Mouse (Mus musculus): ENCODE data around the gene Ndc1. TPM values are rescaled to one million over a fixed set of nuclear protein-coding genes. Genes with fewer than 3 reads are reported as not detected.
A peak's percentile ranks its signal among the peaks of the same experiment; 100 is the strongest.
"Not testable (repeated sequence)": the region's sequence is repeated elsewhere in the genome, so short reads cannot be mapped to it uniquely, and the experiment has no call there.

Ndc1 gene
- polyA plus RNA-seq, 1 experiment from 2014 or later, result 38.8 TPM

GRCm38 (mm10) chr4:107348529-107349310 is 18.9 kb upstream of the Ndc1 start:
- Histone ChIP-seq H3K27ac (no peak overlapping the region), H3K4me3 (no peak overlapping the region), H3K4me1 (0 out of 2 replicates have a peak, but pooled peaks cover 7% of the 10 kb centered on the region), H3K27me3 (no peaks in the 10 kb centered on the region), H3K9me3 (no peaks in the 10 kb centered on the region), H3K36me3 (peaks cover 8% of the 10 kb centered on the region; the same call in 1 of the 2 replicates), H3K4me2 (replicated peaks) (no peak overlapping the region), H3K9ac (no peak overlapping the region)
- peak; percentile 50; the same call in 1 of the 2 replicates for ATAC-seq (ENCODE audit: insufficient number of reproducible peaks, insufficient read depth, low FRiP score, low TSS enrichment)
- WGBS, result 66% methylated on average over 20 of the region's 20 CpGs

GRCm38 (mm10) chr4:107349311-107350008 is 18.1 kb upstream of the Ndc1 start:
- H3K9me3 ChIP-seq, result no peaks in the 10 kb centered on the region
- 0 out of 2 replicates have a peak, but pooled peaks cover 9% of the 10 kb centered on the region for H3K4me1 ChIP-seq
- H3K4me2 ChIP-seq (replicated peaks), result no peak overlapping the region
- H3K27ac ChIP-seq, result no peak overlapping the region
- no peak overlapping the region for H3K9ac ChIP-seq
- no peak for ATAC-seq (ENCODE audit: insufficient number of reproducible peaks, insufficient read depth, low FRiP score, low TSS enrichment)
- H3K4me3 ChIP-seq, result no peak overlapping the region
- no peaks in the 10 kb centered on the region for H3K27me3 ChIP-seq
- H3K36me3 ChIP-seq, result peaks cover 11% of the 10 kb centered on the region; the same call in 1 of the 2 replicates
- WGBS, result 68% methylated on average over 8 of the region's 8 CpGs

GRCm38 (mm10) chr4:107351368-107351767 is 16.2 kb upstream of the Ndc1 start:
- Histone ChIP-seq H3K9ac (no peak overlapping the region), H3K9me3 (no peaks in the 10 kb centered on the region), H3K36me3 (0 out of 2 replicates have a peak, but pooled peaks cover 4% of the 10 kb centered on the region), H3K4me2 (replicated peaks) (no peak overlapping the region), H3K27me3 (no peaks in the 10 kb centered on the region), H3K4me3 (no peak overlapping the region), H3K4me1 (0 out of 2 replicates have a peak, but pooled peaks cover 10% of the 10 kb centered on the region), H3K27ac (no peak overlapping the region)
- ATAC-seq (ENCODE audit: insufficient number of reproducible peaks, insufficient read depth, low FRiP score, low TSS enrichment), result no peak

GRCm38 (mm10) chr4:107353612-107354011 is 14.0 kb upstream of the Ndc1 start:
- Histone ChIP-seq H3K27ac (no peak overlapping the region), H3K27me3 (no peaks in the 10 kb centered on the region), H3K9me3 (no peaks in the 10 kb centered on the region), H3K4me1 (0 out of 2 replicates have a peak, but pooled peaks cover 9% of the 10 kb centered on the region), H3K36me3 (0 out of 2 replicates have a peak, but pooled peaks cover 4% of the 10 kb centered on the region), H3K4me2 (replicated peaks) (no peak overlapping the region), H3K4me3 (no peak overlapping the region), H3K9ac (no peak overlapping the region)
- WGBS, result 82% methylated on average over 3 of the region's 3 CpGs
- no peak for ATAC-seq (ENCODE audit: insufficient number of reproducible peaks, insufficient read depth, low FRiP score, low TSS enrichment)

DNA sequence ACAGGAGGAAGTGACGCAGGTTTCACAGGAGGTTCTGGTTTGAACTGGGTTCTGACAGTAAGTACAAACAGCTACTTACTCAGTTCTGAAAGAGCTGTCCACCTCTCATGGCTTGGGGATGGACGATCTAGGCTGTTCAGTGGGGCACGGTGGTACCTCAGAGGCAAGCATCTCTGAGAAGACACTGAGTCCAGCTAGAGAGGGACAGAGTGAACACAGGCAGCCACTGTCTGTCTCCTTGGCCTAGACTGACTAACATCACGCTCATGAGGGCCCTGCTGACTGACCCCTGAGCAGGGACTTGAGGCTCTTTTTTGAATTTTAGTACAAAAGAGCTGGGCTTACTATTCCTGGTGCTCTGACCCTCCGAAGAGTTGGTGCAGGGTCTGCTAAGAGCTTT is 13.5 kb upstream of the Ndc1 start:
- no peak for ATAC-seq (ENCODE audit: insufficient number of reproducible peaks, insufficient read depth, low FRiP score, low TSS enrichment)
- 84% methylated on average over 5 of the region's 5 CpGs for WGBS
- Histone ChIP-seq H3K27ac (no peak overlapping the region), H3K36me3 (0 out of 2 replicates have a peak, but pooled peaks cover 4% of the 10 kb centered on the region), H3K4me3 (no peak overlapping the region), H3K4me1 (0 out of 2 replicates have a peak, but pooled peaks cover 4% of the 10 kb centered on the region), H3K9ac (0 out of 2 replicates have a peak overlapping the region, but pooled peaks have one; percentile 8), H3K27me3 (no peaks in the 10 kb centered on the region), H3K4me2 (replicated peaks) (no peak overlapping the region), H3K9me3 (no peaks in the 10 kb centered on the region)

- no peak for ATAC-seq (ENCODE audit: insufficient number of reproducible peaks, insufficient read depth, low FRiP score, low TSS enrichment)
- H3K9ac ChIP-seq, result 0 out of 2 replicates have a peak overlapping the region, but pooled peaks have one; percentile 8
Observed at GRCm38 (mm10) chr4:107354543-107354942, 13.0 kb upstream of the Ndc1 start.

DNA sequence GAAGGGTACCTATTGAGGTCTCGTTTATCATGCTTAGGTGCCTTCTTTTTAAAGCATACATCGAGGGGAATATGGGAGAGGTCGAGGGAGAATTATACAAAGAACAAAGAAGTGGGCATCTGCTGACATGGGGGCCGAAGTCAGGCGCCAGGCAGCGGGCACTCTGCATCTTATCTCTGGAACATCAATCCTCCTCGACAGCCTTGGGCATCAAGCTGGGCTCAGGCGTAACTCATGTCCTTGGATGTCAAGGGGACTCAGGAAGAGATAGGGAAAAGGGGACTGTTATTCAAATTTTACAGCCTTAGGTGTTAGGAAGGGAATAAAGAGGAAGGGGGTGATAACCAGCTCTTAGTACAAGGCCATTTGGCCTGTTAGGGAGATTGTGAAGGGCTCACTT is 10.4 kb upstream of the Ndc1 start:
- not testable (repeated sequence) for ATAC-seq (ENCODE audit: insufficient number of reproducible peaks, insufficient read depth, low FRiP score, low TSS enrichment); H3K4me3 ChIP-seq
- 82% methylated on average over 8 of the region's 8 CpGs for WGBS

More at GRCm38 (mm10) chr4:107354543-107354942, 13.0 kb upstream of the Ndc1 start:
- H3K4me3 ChIP-seq, result no peak overlapping the region
- no peak overlapping the region for H3K4me2 ChIP-seq (replicated peaks)
- WGBS, result 41% methylated on average over 4 of the region's 4 CpGs
- 0 out of 2 replicates have a peak, but pooled peaks cover 3% of the 10 kb centered on the region for H3K4me1 ChIP-seq
- no peaks in the 10 kb centered on the region for H3K27me3 ChIP-seq
- 0 out of 2 replicates have a peak, but pooled peaks cover 4% of the 10 kb centered on the region for H3K36me3 ChIP-seq
- H3K27ac ChIP-seq, result no peak overlapping the region
- H3K9me3 ChIP-seq, result no peaks in the 10 kb centered on the region

GRCm38 (mm10) chr4:107358460-107358859 is 9.1 kb upstream of the Ndc1 start:
- H3K4me2 ChIP-seq (replicated peaks), result no peak overlapping the region
- H3K27me3 ChIP-seq, result no peaks in the 10 kb centered on the region
- H3K4me1 ChIP-seq, result 0 out of 2 replicates have a peak, but pooled peaks cover 3% of the 10 kb centered on the region
- H3K9me3 ChIP-seq, result no peaks in the 10 kb centered on the region
- no peak overlapping the region for H3K9ac ChIP-seq
- no peak overlapping the region for H3K4me3 ChIP-seq
- H3K36me3 ChIP-seq, result 0 out of 2 replicates have a peak, but pooled peaks cover 9% of the 10 kb centered on the region
- WGBS, result 84% methylated on average over 3 of the region's 3 CpGs
- H3K27ac ChIP-seq, result no peak overlapping the region
- ATAC-seq (ENCODE audit: insufficient number of reproducible peaks, insufficient read depth, low FRiP score, low TSS enrichment), result no peak

More for the DNA sequence above, 10.4 kb upstream of the Ndc1 start:
- not testable (repeated sequence) for H3K9me3 ChIP-seq; H3K27me3 ChIP-seq; H3K36me3 ChIP-seq; H3K9ac ChIP-seq; H3K4me1 ChIP-seq; H3K27ac ChIP-seq; H3K4me2 ChIP-seq (replicated peaks)

DNA sequence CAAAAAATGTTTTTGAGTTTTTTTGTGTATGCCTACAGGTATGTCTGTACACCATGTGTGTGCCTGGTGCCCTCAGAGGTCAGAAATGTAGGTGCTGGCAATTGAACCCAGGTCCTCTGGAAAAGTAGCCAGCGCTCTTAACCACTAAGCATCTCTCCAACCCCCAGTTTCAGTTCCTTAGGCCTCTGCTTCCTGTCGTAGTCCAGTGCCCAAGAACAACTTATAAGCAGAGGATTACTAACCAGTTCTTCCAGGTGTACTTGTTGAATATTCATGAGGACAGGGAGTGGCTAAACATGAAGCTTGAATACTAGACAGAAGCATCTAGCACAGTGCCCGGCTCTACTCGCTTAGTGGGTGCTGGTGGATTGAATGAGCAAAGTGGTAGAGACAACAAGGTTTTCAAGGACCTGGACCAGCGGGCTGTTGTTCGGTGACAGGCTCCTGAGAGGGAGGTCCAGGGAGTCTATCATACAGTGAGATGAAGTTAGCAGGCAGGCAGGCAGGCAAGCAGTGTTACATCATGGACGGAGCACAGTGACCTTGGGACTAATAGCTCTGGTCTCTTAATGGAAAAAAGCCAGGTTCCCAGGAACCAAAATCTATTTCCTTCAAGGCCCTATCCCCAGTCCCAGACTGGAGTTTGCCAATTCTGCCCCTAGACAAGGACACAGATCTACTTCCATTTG is 7.0 kb upstream of the Ndc1 start:
- ATAC-seq (ENCODE audit: insufficient number of reproducible peaks, insufficient read depth, low FRiP score, low TSS enrichment), result no peak
- no peak overlapping the region for H3K4me3 ChIP-seq
- WGBS, result 79% methylated on average over 7 of the region's 7 CpGs
- H3K9me3 ChIP-seq, result no peaks in the 10 kb centered on the region
- no peak overlapping the region for H3K4me2 ChIP-seq (replicated peaks)
- H3K27me3 ChIP-seq, result no peaks in the 10 kb centered on the region
- H3K27ac ChIP-seq, result no peak overlapping the region
- no peaks in the 10 kb centered on the region for H3K4me1 ChIP-seq
- H3K9ac ChIP-seq, result no peak overlapping the region
- H3K36me3 ChIP-seq, result 0 out of 2 replicates have a peak, but pooled peaks cover 5% of the 10 kb centered on the region

DNA sequence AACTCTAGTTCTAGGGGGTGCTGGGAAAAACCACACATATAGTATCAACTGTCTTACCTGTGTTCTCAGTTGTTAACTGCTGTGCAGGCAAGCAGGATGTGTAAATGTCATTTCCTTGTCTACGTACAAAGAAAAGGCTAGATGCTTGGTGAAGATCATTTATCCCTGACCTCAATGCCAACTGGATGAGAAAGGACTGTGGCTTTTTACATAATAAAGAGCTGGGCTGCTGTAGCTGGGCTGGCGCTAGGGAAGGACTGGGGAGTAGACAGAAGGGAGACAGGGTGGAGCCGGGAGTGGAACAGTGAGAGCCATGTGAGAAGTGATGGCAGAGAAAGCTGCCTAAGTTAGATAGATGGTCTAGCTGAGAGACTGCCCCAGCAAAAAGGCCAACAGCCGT is 4.8 kb upstream of the Ndc1 start:
- Histone ChIP-seq H3K4me2 (replicated peaks) (no peak overlapping the region), H3K9me3 (no peaks in the 10 kb centered on the region), H3K27me3 (no peaks in the 10 kb centered on the region), H3K36me3 (0 out of 2 replicates have a peak, but pooled peaks cover 5% of the 10 kb centered on the region), H3K9ac (no peak overlapping the region), H3K4me3 (no peak overlapping the region), H3K27ac (no peak overlapping the region), H3K4me1 (no peaks in the 10 kb centered on the region)
- 73% methylated on average over 4 of the region's 4 CpGs for WGBS
- ATAC-seq (ENCODE audit: insufficient number of reproducible peaks, insufficient read depth, low FRiP score, low TSS enrichment), result no peak

DNA sequence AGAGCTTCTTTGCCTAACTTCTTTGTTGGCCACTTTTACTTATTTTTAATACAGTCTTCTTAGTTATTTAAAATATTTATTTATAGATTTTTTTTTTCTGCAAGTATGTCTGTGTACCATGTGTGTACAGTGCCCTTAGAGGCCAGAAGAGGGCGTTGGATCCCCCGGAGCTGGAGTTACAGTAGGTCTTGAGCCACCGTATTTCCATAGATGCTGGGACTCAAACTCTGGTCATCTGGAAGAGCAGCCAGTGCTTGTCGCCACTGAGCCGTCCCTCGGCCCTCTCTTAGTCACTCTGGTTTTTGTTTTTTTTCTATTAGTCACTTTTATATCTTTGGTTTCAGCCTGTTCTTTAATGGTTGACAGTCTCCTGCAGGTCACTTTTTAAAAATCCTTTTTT is 4.0 kb upstream of the Ndc1 start:
- Histone ChIP-seq H3K27ac (no peak overlapping the region), H3K4me2 (replicated peaks) (no peak overlapping the region), H3K4me3 (no peak overlapping the region), H3K9me3 (no peaks in the 10 kb centered on the region), H3K4me1 (peaks cover 2% of the 10 kb centered on the region), H3K9ac (no peak overlapping the region), H3K36me3 (0 out of 2 replicates have a peak, but pooled peaks cover 5% of the 10 kb centered on the region), H3K27me3 (no peaks in the 10 kb centered on the region)
- 79% methylated on average over 6 of the region's 6 CpGs for WGBS
- no peak for ATAC-seq (ENCODE audit: insufficient number of reproducible peaks, insufficient read depth, low FRiP score, low TSS enrichment)
